Mouse (Mus musculus): Measurements from ENCODE around the gene Relt.

The Relt gene

GRCm38 (mm10) chr7:100845026-100845400 is 18.2 kb downstream of the Relt start:
- DNase-seq (ENCODE audit: low spot score): no peak

GRCm38 (mm10) chr7:100844385-100845025 is 18.7 kb downstream of the Relt start:
- DNase-seq (ENCODE audit: low spot score): no peak

- no peak for DNase-seq (ENCODE audit: low spot score)
Measured at GRCm38 (mm10) chr7:100843866-100844265, 19.4 kb downstream of the Relt start.

GRCm38 (mm10) chr7:100842175-100842574 is 21.1 kb downstream of the Relt start:
- DNase-seq (ENCODE audit: low spot score): no peak

- DNase-seq (ENCODE audit: low spot score): no peak
Measured at GRCm38 (mm10) chr7:100841608-100842007, 21.6 kb downstream of the Relt start.

GRCm38 (mm10) chr7:100840906-100841305 is 22.3 kb downstream of the Relt start:
- no peak for DNase-seq (ENCODE audit: low spot score)

GRCm38 (mm10) chr7:100839632-100840402 is 23.4 kb downstream of the Relt start:
- no peak for DNase-seq (ENCODE audit: low spot score)

- no peak for DNase-seq (ENCODE audit: low spot score)
Measured at GRCm38 (mm10) chr7:100837701-100838100, 25.5 kb downstream of the Relt start.

- no peak for DNase-seq (ENCODE audit: low spot score)
Measured at GRCm38 (mm10) chr7:100836657-100837056, 26.6 kb downstream of the Relt start.

GRCm38 (mm10) chr7:100835711-100836110 is 27.5 kb downstream of the Relt start:
- DNase-seq (ENCODE audit: low spot score): no peak

- DNase-seq (ENCODE audit: low spot score): no peak
Measured at GRCm38 (mm10) chr7:100835168-100835567, 28.1 kb downstream of the Relt start.

- DNase-seq (ENCODE audit: low spot score): no peak
Measured at GRCm38 (mm10) chr7:100833859-100834258, 29.4 kb downstream of the Relt start.

GRCm38 (mm10) chr7:100828549-100828948 is 34.7 kb downstream of the Relt start:
- no peak for DNase-seq (ENCODE audit: low spot score)

- DNase-seq (ENCODE audit: low spot score): no peak
Measured at GRCm38 (mm10) chr7:100824661-100825060, 38.6 kb downstream of the Relt start.

GRCm38 (mm10) chr7:100818401-100819064 is 44.7 kb downstream of the Relt start:
- DNase-seq (ENCODE audit: low spot score): no peak

GRCm38 (mm10) chr7:100817442-100817760 is 45.8 kb downstream of the Relt start:
- DNase-seq (ENCODE audit: low spot score): no peak

- DNase-seq (ENCODE audit: low spot score): no peak
Measured at GRCm38 (mm10) chr7:100816759-100817441, 46.3 kb downstream of the Relt start.

- no peak for DNase-seq (ENCODE audit: low spot score)
Measured at GRCm38 (mm10) chr7:100815900-100816570, 47.2 kb downstream of the Relt start.

GRCm38 (mm10) chr7:100812641-100813040 is 50.6 kb downstream of the Relt start:
- no peak for DNase-seq (ENCODE audit: low spot score)

GRCm38 (mm10) chr7:100811912-100812311 is 51.3 kb downstream of the Relt start:
- DNase-seq (ENCODE audit: low spot score): no peak

GRCm38 (mm10) chr7:100805391-100805790 is 57.9 kb downstream of the Relt start:
- DNase-seq (ENCODE audit: low spot score): no peak

- no peak for DNase-seq (ENCODE audit: low spot score)
Measured at GRCm38 (mm10) chr7:100798810-100799209, 64.4 kb downstream of the Relt start.
